Mouse (Mus musculus): ENCODE measurements around the gene Ubp1. TPM values are rescaled to one million over a fixed set of nuclear protein-coding genes. Genes with fewer than 3 reads are reported as not detected.

The Ubp1 gene
- polyA plus RNA-seq, 1 experiment from 2014 or later = 47.5 TPM

DNA sequence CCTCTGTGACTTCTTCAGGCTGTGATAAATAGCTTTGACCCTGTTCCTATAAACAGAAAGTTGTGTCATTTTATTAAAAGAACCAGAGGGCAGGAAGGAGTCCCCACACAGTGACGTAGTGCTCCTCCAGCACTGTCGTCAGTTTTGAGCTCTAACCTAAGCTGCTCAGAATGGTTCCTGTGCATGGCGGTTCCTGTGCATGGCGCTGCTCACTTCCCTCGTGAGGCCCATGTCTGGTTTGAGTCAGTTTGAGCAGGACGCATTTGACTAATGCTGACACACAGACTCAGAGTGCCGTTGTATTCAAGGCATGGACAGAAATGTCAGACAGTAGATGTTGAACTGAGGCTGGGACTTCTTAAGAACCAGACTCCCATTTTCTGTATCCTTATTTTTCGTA, 40.9 kb downstream of the Ubp1 start:
- ATAC-seq (ENCODE audit: low FRiP score, low read depth) = no peak
- Histone ChIP-seq H3K36me3 (peaks cover 84% of the 10 kb centered on the region), H3K27me3 (no peaks in the 10 kb centered on the region), H3K9me3 (no peaks in the 10 kb centered on the region), H3K4me2 (replicated peaks) (no peak overlapping the region), H3K4me3 (no peak overlapping the region), H3K9ac (replicated peaks) (no peak overlapping the region), H3K4me1 (no peaks in the 10 kb centered on the region), H3K27ac (replicated peaks) (no peak overlapping the region)
- 87% methylated on average over 8 of the region's 8 CpGs for whole genome bisulfite sequencing

DNA sequence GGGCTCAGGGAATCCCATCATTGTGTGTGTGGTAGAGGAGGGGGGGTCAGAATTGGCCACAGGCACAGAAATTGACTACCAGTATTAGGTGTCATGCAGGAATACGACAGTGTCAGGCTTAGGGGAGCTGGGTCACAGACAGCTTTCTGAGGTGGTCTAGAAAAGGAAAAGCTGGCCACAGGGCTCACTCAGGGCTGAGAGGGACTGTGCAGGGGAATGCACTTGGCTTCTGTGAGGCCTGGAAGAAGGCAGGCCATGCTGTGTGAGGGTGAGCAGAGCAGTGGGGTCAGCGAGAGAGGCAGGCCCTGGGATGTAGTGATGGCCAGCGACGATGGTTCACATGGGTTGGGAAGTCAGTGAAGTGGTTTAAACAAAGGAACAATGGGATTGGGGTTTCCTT, 43.1 kb downstream of the Ubp1 start:
- H3K27me3 ChIP-seq = no peaks in the 10 kb centered on the region
- peaks cover 86% of the 10 kb centered on the region for H3K36me3 ChIP-seq
- WGBS = 64% methylated on average over 4 of the region's 4 CpGs
- no peaks in the 10 kb centered on the region for H3K9me3 ChIP-seq
- H3K4me3 ChIP-seq = no peak overlapping the region
- H3K27ac ChIP-seq (replicated peaks) = no peak overlapping the region
- H3K4me1 ChIP-seq = no peaks in the 10 kb centered on the region
- ATAC-seq (ENCODE audit: low FRiP score, low read depth) = no peak
- H3K4me2 ChIP-seq (replicated peaks) = no peak overlapping the region
- no peak overlapping the region for H3K9ac ChIP-seq (replicated peaks)

DNA sequence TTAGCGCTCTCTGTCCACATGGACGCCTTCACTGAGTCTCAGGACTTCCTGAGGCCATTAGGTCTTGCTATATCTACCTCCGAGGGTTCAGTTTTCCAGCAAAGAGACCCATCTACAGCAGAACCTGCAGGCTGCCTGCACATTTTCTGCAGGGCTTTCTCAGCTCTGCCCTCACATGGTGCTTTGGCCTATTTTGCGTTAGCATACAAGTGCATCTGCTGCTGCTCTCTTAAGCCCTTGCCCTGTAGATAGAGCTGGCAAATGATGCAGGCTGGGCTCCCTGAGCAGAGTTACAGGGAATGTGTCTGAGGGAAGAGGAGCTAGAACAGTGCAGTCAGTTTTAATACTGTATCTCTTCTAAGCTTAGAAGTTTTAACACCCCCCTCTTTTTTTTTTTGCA, 44.2 kb downstream of the Ubp1 start:
- ATAC-seq (ENCODE audit: low FRiP score, low read depth) = no peak
- no peak overlapping the region for H3K27ac ChIP-seq (replicated peaks)
- WGBS = 90% methylated on average over 4 of the region's 4 CpGs
- H3K27me3 ChIP-seq = no peaks in the 10 kb centered on the region
- H3K9ac ChIP-seq (replicated peaks) = no peak overlapping the region
- H3K4me3 ChIP-seq = no peak overlapping the region
- H3K4me1 ChIP-seq = no peaks in the 10 kb centered on the region
- peaks cover 87% of the 10 kb centered on the region for H3K36me3 ChIP-seq
- no peaks in the 10 kb centered on the region for H3K9me3 ChIP-seq
- no peak overlapping the region for H3K4me2 ChIP-seq (replicated peaks)

DNA sequence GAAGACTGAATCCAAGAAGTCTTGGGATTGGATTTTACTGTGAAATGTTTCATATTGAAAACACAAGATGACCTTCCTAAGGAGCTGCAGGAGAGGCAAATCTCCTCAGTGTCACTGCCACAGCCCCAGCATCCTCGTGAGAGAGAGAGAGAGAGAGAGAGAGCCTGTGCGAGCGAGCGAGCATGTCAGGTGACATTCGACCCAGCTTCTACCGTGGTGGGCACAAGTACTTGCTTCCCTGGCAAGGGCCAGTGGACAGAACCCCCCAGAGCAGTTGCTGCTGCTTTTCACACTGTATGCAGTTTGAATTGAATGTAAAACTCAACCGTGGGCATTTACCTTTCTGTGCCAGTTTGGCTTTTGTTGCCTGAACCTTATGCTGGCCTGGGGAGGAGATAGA, 44.7 kb downstream of the Ubp1 start:
- no peak for ATAC-seq (ENCODE audit: low FRiP score, low read depth)
- Histone ChIP-seq H3K27ac (replicated peaks) (no peak overlapping the region), H3K27me3 (no peaks in the 10 kb centered on the region), H3K9ac (replicated peaks) (no peak overlapping the region), H3K36me3 (peaks cover 83% of the 10 kb centered on the region), H3K9me3 (no peaks in the 10 kb centered on the region), H3K4me2 (replicated peaks) (no peak overlapping the region), H3K4me3 (no peak overlapping the region), H3K4me1 (no peaks in the 10 kb centered on the region)
- 88% methylated on average over 7 of the region's 7 CpGs for WGBS

DNA sequence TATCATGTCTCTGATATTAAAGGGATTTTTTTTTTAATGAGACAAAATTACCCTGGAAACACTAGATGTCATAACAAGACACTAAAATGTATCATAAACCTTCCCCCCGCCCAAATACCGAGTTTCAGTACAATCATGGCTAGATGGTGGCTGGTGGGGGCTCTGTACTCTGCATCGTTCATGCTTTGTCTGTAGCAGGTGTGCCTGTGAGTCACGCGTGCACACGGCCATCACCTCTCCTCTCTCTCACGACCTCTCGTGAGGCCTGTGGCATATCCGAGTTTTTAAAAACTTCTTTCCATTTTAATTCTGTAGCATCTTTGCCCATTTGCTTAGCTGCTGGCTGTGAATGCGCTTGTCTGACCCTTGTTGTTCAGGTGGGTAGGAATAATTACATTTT, 45.5 kb downstream of the Ubp1 start:
- 94% methylated on average over 10 of the region's 10 CpGs for WGBS
- H3K27me3 ChIP-seq = no peaks in the 10 kb centered on the region
- H3K36me3 ChIP-seq = peaks cover 74% of the 10 kb centered on the region
- no peak overlapping the region for H3K4me2 ChIP-seq (replicated peaks)
- no peak overlapping the region for H3K4me3 ChIP-seq
- ATAC-seq (ENCODE audit: low FRiP score, low read depth) = no peak
- H3K9ac ChIP-seq (replicated peaks) = no peak overlapping the region
- no peaks in the 10 kb centered on the region for H3K4me1 ChIP-seq
- no peaks in the 10 kb centered on the region for H3K9me3 ChIP-seq
- no peak overlapping the region for H3K27ac ChIP-seq (replicated peaks)

DNA sequence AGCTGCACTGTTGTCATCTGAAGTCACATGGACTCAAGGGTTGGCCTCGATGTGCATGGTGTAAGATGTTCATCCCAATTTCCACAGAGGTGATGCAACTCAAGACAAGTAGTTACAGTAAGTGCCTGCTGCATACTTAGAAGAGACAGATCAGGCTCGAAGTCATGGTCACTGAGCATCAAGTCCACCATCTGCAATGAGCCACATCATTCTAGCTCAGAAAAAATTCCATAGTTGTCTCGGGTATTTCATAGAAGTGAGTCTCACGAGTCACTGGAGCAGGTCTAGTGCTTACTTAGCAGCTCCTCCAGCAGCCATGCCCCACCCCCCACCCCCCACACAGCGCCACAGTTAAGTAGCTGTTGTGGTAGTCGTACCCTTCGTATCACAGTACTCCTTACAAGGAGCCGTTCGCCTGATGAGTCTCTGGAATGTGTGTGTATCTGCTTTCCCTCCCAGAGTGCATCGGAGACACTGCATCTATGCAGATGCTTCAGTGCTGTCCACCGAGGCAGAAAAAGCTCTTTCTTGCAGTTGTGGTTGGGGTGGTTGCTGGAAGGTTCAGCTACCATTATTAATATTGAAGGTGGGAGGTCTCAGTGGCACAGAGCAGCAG, 46.6 kb downstream of the Ubp1 start:
- Histone ChIP-seq H3K27ac (replicated peaks) (no peak overlapping the region), H3K4me3 (no peak overlapping the region), H3K9me3 (no peaks in the 10 kb centered on the region), H3K9ac (replicated peaks) (no peak overlapping the region), H3K27me3 (no peaks in the 10 kb centered on the region), H3K4me1 (no peaks in the 10 kb centered on the region), H3K4me2 (replicated peaks) (no peak overlapping the region), H3K36me3 (peaks cover 73% of the 10 kb centered on the region)
- ATAC-seq (ENCODE audit: low FRiP score, low read depth) = no peak
- 85% methylated on average over 11 of the region's 11 CpGs for WGBS

DNA sequence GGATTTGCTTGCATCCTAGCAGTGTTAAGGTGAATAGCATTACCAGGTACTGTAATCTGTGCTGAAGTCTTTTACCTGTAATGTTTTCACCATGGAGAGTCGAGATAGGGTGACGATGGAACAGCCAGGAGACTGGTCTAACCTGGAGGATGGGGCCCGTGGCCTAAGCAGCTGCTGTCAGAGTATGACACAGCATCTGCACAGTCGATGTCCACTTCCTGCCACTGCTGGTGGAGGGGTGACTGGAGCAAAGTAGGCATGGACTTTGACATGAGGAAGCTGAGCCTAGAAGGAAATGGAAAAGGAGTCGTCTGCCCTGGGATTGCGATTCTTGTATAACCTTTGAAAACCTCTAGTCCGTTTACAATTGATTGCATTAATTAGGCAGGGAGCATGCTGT, 47.9 kb downstream of the Ubp1 start:
- H3K4me1 ChIP-seq = no peaks in the 10 kb centered on the region
- no peaks in the 10 kb centered on the region for H3K9me3 ChIP-seq
- no peak overlapping the region for H3K4me2 ChIP-seq (replicated peaks)
- ATAC-seq (ENCODE audit: low FRiP score, low read depth) = no peak
- 87% methylated on average over 7 of the region's 7 CpGs for WGBS
- H3K4me3 ChIP-seq = no peak overlapping the region
- H3K36me3 ChIP-seq = peaks cover 63% of the 10 kb centered on the region
- H3K9ac ChIP-seq (replicated peaks) = no peak overlapping the region
- H3K27me3 ChIP-seq = no peaks in the 10 kb centered on the region
- H3K27ac ChIP-seq (replicated peaks) = no peak overlapping the region

DNA sequence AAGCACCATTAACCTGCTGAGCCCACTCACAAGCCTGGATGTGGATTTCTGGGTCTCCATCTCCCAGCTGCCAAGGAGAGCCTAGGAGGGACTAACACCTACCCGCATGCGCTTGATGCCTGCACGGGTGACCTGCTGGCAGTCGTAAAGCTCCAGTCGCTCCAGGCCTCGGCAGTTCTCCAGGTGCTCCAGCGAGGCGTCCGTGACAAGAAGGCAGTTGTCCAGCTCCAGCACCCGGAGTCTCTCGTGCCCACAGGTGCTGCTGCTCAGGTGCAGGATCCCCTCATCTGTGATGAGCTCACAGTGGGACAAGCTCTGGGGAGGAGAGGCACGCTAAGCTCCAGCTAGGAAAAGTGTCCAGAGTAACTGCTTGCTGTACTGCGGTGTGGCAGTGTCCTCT, 48.6 kb downstream of the Ubp1 start:
- Histone ChIP-seq H3K9ac (replicated peaks) (no peak overlapping the region), H3K9me3 (no peaks in the 10 kb centered on the region), H3K4me3 (no peak overlapping the region), H3K27me3 (no peaks in the 10 kb centered on the region), H3K27ac (replicated peaks) (no peak overlapping the region), H3K36me3 (peaks cover 56% of the 10 kb centered on the region), H3K4me2 (replicated peaks) (no peak overlapping the region), H3K4me1 (no peaks in the 10 kb centered on the region)
- 95% methylated on average over 13 of the region's 13 CpGs for WGBS
- ATAC-seq (ENCODE audit: low FRiP score, low read depth) = no peak

DNA sequence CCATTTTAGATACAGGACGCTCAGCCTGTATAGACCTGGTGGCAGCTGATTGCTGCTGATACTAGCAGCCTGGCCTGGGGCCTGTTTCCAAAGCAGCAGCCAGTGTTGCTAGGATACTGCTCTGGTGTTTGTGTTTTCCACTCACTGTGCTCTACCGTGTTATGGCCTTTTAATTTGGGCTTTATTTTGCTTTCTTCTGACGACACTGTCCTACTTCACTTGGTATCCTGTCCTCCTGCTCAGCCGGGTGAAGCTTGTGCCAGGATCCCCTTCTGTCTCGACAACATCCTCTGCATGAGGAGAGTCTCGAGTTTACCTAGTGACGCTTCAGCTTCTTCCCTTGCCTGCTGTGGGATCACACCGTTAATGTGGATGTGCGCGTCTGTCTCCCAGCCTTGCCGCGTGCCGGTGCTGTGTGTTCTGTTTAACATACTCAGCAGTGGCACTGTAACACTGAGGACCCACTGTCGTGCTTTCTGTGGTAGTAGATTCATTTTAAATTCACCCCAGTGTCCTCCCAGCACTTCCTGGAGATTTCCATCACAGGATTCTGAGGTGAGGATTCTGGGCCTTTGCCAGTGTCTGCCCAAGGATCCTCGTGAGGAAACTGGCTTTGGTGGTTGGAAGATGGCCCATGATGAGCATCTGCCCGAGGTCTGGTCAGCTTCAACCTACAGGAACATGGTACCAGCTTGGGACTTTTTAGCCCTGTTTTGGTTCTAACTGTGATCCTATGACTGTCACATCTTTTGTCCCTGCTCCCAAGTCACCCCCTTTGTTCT, 50.6 kb downstream of the Ubp1 start:
- H3K9me3 ChIP-seq = no peaks in the 10 kb centered on the region

DNA sequence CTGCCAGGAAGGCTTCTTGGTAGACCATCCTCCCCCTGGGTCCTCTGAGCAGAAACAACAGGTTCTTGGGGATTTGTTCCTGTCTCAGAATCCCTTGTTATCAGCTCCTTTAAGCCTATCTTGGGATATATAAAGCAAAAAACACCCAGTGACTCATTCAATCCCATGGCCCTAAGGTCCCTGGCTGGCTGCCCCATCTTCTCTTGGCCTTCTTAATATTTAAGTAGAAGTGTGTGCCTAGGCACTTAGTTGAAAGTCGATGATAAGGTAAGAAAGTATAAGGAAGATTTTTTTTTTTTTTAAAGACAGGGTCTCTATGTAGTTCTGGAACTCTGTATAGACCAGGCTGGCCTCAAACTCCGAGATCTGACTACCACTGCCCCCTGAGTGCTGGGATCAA, 51.7 kb downstream of the Ubp1 start:
- Histone ChIP-seq H3K9ac (replicated peaks) (no peak overlapping the region), H3K27ac (replicated peaks) (no peak overlapping the region), H3K36me3 (peaks cover 26% of the 10 kb centered on the region), H3K4me2 (replicated peaks) (no peak overlapping the region), H3K4me1 (no peaks in the 10 kb centered on the region), H3K27me3 (no peaks in the 10 kb centered on the region), H3K9me3 (no peaks in the 10 kb centered on the region), H3K4me3 (no peak overlapping the region)
- no peak for ATAC-seq (ENCODE audit: low FRiP score, low read depth)
- WGBS = 93% methylated on average over 2 of the region's 2 CpGs

More for the DNA sequence above, 50.6 kb downstream of the Ubp1 start:
- Histone ChIP-seq H3K36me3 (peaks cover 38% of the 10 kb centered on the region), H3K4me1 (no peaks in the 10 kb centered on the region), H3K4me2 (replicated peaks) (no peak overlapping the region), H3K4me3 (no peak overlapping the region), H3K9ac (replicated peaks) (no peak overlapping the region), H3K27me3 (no peaks in the 10 kb centered on the region), H3K27ac (replicated peaks) (peak overlapping the region; percentile 47)
- 75% methylated on average over 16 of the region's 16 CpGs for WGBS
- ATAC-seq (ENCODE audit: low FRiP score, low read depth) = no peak

DNA sequence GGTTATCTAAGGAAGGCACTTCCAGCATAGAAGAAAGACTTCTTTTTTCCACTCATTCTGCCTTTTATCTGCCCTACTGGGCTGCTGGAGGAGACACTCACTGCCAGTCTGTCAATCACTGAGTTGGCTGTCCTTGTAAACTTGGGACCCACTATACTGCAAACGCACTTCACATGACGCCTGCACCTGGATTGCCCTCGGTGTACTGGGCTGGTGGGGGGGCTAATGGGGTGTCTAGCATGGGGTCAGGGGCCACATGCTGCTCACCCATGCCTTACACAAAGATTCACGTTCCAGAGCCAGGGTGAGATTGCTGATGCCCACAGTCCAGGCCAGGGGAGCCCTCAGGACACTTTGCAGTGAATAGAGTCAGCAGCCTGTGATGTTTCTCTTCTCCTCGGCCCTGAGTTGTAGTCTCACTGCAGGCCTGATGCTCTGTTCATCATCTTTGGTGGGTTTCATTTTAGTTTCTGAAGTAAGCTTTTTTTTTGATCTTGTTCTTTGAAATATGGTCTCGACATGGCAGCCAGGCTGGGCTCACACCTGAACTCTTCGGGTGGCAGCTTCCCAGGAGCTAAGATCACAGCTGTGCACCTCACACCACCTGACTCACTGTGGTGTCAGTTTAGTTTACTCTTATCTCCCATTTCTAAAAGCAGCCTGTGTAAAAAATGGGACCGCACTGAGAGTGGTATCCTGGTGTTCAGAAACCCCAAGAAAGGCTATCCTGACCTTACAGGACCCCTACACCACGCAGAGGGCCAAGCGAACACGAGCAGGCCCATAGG, 52.3 kb downstream of the Ubp1 start:
- Histone ChIP-seq H3K4me3 (no peak overlapping the region), H3K36me3 (peaks cover 20% of the 10 kb centered on the region), H3K27ac (replicated peaks) (no peak overlapping the region), H3K4me2 (replicated peaks) (no peak overlapping the region), H3K9me3 (no peaks in the 10 kb centered on the region), H3K9ac (replicated peaks) (no peak overlapping the region), H3K27me3 (no peaks in the 10 kb centered on the region), H3K4me1 (no peaks in the 10 kb centered on the region)
- 87% methylated on average over 11 of the region's 11 CpGs for WGBS
- ATAC-seq (ENCODE audit: low FRiP score, low read depth) = no peak

DNA sequence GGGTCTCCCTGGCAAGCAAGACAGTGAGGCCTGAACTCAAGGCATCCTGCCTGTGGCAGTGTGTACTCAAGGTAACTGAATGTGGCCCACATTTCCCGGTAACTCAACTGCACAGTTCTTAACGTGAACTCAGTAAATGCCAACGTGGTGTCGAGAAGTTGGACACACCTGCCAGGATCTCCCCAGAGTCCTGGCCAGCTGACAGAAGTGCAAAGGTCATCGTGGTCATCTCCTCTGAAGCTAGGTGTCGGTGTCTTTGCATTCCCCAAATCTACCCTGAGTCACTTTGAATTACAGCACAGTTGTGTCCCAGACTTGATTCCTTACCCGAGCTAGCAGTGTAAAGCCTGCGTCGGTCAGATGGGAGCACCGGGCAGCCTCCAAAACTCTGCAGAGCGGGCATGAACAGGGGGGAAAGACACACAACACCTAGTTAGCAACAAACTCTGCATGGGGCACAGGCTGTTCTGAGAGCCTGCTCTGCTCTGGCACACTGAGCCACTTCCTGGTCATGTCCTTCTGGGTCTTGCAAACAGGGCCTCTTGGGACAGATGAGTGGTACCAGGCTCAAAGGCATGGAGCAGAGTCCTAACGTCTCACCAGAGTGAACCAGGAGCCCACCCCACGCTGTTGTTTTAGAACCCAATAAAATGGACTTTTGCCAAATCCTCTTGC, 54.3 kb downstream of the Ubp1 start:
- no peak overlapping the region for H3K4me2 ChIP-seq (replicated peaks)
- no peak overlapping the region for H3K27ac ChIP-seq (replicated peaks)
- no peaks in the 10 kb centered on the region for H3K9me3 ChIP-seq
- H3K4me3 ChIP-seq = no peak overlapping the region
- no peaks in the 10 kb centered on the region for H3K4me1 ChIP-seq
- no peaks in the 10 kb centered on the region for H3K36me3 ChIP-seq
- H3K9ac ChIP-seq (replicated peaks) = no peak overlapping the region
- no peaks in the 10 kb centered on the region for H3K27me3 ChIP-seq
- 86% methylated on average over 13 of the region's 13 CpGs for WGBS
- no peak for ATAC-seq (ENCODE audit: low FRiP score, low read depth)

Data from midbrain, embryonic 12.5 days (tissue).